Mouse (Mus musculus): ENCODE results near the gene Lin28b.
"Not testable (repeated sequence)": the region's sequence is repeated elsewhere in the genome, so short reads cannot be mapped to it uniquely, and the experiment has no call there.

Lin28b gene

DNA sequence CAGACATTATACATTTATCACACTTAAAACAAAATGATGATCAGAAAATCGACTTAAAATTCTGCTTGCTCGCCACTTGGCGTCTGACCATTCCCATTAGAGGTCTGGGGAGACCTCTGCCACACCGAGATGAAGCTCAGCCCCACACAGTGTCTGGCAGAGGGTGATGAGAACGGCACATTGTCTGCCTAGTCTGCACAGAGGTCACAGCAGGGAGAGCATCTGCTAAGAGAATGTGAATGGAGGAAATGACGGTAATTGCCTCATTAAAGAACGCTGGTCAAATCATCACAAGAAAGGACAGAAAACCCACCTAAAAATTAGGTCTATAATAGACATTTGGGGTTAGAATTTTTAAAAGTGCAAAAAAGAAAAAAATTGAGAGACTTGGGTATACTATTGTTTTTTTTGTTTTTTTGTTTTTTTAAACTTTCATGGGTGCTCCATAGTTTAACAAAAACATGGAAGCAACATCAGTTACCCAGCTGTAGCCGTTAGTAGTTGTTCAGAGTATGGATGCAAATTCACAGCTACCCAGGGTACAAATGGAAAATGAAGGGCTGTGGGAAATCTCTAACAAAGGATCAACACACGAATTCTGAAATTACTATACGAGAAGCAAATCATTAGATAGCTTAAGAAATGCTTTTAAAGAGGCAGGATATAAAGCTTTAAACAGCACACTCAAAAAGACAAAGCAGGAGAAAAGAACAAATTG, 75.4 kb downstream of the Lin28b start:
- peak; percentile 82 for DNase-seq

GRCm38 (mm10) chr10:45399702-45400243, 86.4 kb downstream of the Lin28b start:
- no peak for DNase-seq

- no peak for DNase-seq
Measured at GRCm38 (mm10) chr10:45398211-45398610, 88.0 kb downstream of the Lin28b start.

DNA sequence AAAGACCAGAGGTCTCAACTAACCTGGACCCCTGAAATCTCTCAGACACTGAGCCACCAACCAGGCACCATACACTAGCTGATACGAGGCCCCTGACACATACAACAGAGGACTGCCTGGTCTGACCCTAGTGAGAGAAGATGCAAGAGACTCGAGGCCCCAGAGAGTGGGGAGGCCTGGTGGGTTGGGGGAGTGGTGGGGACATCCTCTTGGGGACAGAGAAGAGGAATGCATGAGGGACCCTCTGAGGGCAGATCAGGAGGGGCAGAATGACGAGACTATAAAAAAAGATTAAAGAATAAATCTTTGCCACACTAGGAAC, 103.6 kb downstream of the Lin28b start:
- no peak for DNase-seq

GRCm38 (mm10) chr10:45381937-45382636, 104.1 kb downstream of the Lin28b start:
- peak; percentile 66 for DNase-seq

DNA sequence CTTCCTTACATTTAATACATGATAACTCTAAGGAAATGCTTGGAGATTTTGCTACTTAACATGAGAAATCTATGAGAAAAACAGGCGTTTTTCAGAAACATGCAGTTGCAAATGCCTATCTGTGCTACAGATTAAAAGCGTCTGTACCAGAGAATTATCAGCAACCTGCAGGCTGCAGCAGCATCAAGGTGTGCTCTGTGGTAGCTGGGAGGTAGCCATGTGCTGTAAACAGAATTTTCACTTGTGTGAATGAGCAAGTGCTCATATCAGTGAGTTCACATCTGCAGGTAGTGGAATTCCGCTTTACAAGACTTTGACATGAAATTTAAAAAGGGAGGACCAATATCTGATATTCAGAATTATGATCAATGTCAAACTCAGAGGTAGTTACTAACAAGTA, 107.9 kb downstream of the Lin28b start:
- DNase-seq: no peak

- DNase-seq: peak; percentile 83
Measured at GRCm38 (mm10) chr10:45372994-45373692, 113.1 kb downstream of the Lin28b start.

- no peak for DNase-seq
Measured at GRCm38 (mm10) chr10:45370545-45370944, 115.7 kb downstream of the Lin28b start.

- DNase-seq: no peak
Measured at GRCm38 (mm10) chr10:45369639-45370038, 116.6 kb downstream of the Lin28b start.

GRCm38 (mm10) chr10:45366987-45367705, 119.0 kb downstream of the Lin28b start:
- DNase-seq: no peak

GRCm38 (mm10) chr10:45363396-45363795, 122.8 kb downstream of the Lin28b start:
- DNase-seq: no peak

DNA sequence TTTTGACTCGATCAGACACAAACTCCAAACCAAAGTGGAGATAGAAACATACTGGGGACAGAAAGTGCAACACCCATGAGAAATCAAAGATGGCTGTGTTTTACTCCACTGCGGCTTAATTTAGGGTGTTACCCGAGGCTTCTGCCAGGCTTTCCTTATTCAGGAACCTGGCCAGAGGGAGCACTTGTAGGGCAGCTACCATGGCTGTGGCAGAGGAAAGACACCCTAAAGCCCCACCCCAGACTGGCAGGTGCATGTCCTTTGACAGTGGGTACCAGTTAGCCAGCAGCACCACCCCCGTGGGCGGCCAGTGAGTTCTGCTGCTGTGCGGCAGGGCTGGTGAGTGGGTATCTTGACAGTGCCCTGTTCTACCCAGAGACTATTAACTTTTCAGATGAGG, 130.1 kb downstream of the Lin28b start:
- DNase-seq: no peak

DNA sequence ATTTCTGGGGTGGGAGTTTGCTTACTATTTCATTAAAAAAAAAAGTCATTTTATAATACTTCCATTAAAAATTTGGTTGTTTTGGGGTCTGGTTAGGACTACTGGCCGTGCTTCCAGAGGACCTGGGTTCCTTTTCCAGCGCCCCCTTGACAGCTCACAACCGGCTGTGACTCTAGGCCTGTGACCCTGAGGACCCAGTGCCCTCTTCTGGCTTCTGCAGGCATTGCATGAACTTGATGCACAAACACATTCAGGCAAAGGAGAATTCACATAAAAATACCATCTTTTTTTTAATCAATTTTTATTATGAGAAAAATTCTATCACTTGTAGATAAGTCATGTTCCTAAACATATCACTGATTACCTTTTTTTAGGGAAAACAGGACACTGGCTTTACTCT, 138.1 kb downstream of the Lin28b start:
- not testable (repeated sequence) for DNase-seq

DNA sequence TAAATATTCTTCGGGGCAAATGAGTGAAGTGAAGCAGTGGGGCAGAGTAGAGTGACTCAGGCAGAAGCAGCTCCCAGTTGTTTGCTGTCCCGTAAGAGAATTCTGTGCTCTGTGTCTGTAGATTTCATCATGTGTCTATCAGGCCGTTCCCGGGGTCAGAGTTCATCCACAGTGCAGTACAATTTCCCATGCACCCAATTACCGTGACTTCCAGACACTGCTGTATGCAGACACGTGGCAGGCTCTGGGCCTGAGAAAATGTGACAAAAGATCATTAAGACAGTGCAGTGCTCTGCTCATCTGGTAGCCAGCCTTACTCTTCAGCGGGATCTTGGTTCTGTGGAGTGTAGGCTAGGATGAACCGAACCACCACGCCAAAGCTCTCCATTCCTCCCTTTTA, 141.0 kb downstream of the Lin28b start:
- DNase-seq: no peak

DNA sequence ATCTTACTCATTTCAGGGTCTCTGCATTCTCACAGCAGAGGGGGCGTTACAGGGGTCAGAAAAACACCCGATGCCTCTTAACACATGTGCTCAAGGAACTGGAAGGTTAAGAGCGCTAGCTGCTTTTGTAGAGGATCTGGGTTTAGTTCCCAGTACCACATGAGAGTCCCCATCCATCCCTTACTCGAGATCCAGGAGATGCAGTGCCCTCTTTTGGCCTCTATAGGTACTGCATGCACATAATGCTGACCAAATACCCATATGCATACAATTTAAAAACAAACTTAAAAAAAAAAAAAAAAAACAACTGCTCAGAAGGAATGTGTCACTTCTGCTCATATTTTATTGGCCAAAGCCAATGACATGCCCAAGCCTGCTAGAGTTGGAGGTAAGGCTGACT, 141.8 kb downstream of the Lin28b start:
- DNase-seq: no peak

DNA sequence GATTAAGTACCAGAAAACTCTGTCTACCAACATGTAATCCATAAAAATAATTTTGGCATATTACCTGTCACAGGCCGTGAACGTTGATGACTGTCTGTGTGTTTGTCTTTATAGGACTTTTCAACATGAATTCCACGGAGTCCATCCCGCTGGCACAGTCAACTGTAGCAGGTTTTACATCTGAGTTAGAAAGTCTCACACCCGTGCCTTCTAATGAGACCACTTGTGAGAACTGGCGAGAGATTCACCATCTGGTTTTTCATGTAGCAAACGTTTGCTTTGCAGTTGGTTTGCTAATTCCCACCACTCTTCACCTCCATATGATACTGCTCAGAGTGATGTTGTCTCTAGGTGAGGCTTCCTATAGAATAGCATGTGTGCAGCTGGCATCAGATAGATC, 147.1 kb downstream of the Lin28b start:
- DNase-seq: no peak

DNA sequence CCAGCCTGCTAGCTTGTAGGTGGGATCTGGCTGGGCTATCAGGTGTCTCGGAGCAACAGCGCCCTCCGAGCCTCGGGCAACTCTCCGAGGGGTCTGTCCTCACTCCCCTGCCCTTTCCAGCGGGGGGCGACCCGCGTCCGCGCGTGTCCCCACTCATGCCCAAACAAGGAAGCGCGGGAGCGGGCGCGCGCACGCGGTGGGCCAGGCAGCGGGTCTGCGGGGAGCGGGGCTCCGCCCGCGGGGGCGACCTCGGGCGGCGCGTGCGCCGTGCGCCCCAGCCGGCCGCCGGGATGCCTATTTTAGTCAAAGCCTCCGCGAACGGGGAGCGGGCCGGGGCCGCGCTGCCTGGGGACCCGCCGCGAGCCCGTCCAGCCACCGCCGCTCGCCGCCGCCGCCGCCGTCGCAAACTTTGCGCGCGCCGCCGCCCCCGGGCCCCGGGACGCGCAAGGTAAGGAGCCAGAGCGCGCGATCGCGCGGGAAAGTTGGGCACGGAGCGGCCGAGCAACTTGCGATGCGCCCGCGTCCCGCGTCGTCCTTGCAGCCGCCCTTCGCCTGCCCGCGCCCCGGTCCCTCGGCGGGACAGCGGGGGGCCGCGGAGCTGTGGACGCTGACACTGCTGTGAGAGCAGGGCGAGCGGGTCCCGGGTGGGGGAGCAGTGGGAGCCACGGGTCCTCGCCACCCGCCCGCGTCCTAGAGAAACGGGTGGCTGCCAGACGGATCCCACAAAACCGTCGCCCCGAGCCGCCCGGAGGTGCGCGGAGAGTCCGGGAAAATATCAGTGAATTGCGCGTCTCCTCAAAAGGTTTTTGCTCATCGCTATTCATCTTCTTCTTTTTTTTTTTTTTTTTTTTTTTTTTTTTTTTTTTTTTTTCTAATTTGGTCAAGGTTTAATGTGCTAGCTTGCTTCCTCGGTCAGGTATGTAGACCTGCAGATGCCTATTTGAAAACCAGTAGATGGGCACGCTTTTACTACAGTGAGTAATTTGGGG, 150.5 kb downstream of the Lin28b start, which contains the start of gene Bves:
Bves (plus strand) TSS at position 339 of the 989 bp plus-strand sequence.
- DNase-seq: peak; percentile 83

DNA sequence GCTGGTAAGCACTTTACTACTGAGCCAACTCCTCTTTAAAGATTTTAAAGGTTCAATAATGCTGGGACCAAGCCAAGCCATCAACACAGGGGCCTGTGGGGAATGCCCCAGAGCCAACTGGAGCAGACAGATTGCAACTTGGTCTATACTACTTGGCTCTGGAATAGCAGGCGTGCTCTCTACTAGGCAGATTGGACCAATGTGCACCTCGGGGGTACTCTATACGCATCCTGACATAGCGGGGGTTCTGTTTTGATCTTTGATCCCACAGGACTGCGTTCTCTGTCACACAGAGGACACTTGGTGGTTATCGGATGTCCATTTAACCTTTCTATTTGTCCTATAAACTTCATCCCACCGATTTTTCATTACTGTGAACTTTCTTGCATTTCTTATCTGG, 151.3 kb downstream of the Lin28b start:
- peak; percentile 26 for DNase-seq

DNA sequence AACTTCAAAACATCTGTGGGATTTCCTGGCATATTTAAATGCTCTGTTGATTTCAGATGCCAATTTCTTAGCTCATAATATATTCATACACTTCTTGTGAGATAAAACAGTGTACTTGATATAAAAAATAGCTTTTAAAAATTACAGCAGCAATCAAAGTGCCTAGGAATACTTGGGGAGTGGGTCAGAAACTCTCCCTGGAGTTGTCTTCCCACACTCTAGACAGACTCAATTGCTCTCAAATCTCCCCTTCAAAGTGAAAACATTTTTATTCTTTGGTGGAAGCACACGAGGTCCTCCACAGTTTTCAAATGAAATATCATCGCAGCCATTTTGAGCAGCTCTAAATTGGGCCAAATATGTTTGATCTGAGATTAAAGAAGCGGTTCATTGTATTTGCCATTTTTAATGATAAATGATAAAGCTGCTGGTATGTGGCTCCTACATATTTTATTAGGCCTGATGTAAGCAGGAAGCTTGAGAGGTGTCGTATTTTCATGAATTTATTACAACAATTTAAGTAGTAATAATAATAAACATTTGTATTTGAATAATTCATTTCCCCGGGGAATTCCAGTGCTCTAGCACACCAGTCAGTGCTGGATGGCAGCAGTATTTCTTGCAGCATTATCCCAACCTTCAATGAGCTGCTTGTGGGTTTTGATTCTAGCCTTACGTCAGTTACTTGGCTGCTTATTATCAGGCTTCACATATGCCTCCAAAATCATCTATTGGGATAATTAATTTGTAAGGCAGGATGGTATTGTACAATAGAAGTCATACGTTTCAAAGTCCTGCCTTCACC, 157.8 kb downstream of the Lin28b start:
- DNase-seq: no peak
